Mouse (Mus musculus): ENCODE measurements around the gene Gm9508.

Gm9508 gene

GRCm38 (mm10) chr10:77667402-77667801 lies 29.6 kb downstream of the Gm9508 start:
- no peak for DNase-seq

- no peak for DNase-seq
Measured at GRCm38 (mm10) chr10:77666342-77666741, 30.7 kb downstream of the Gm9508 start.

GRCm38 (mm10) chr10:77663949-77664665 lies 32.9 kb downstream of the Gm9508 start:
- DNase-seq: peak in 1 of 2 experiments; percentile 43

- peak; percentile 71 to 78 for DNase-seq
Measured at GRCm38 (mm10) chr10:77658286-77658994, 38.6 kb downstream of the Gm9508 start.

- DNase-seq: no peak
Measured at GRCm38 (mm10) chr10:77652046-77652445, 45.0 kb downstream of the Gm9508 start.

GRCm38 (mm10) chr10:77647901-77648300 lies 49.1 kb downstream of the Gm9508 start:
- no peak for DNase-seq

- DNase-seq: no peak
Measured at GRCm38 (mm10) chr10:77647461-77647860, 49.6 kb downstream of the Gm9508 start.

All from kidney, postnatal 4 days (tissue).